ENCODE assay signal across 13 mouse cellular contexts in the genomic region with DNA sequence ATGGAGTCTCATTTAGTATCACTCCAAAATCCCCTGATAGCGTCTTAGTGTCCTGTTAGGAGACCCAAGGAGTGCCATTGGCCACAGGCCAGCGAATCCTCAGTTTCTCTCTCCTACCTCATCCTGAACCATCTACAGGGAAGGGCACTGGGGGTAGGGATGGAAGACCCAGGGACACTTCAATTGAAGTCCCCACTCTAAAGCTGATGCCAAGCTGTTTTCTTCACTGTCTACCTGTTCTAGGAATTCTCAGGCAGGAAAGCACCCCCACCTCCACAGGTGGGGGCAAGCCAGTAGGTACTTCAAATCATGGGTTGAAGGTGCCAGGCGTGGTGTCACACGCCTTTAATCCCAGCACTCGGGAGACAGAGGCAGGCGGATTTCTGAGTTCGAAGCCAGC.
"Had no signal": no experiment of that assay in that cellular context is flagged by ENCODE, and none has a peak within 500 bp of the region (broad histone marks: within the 10 kb centered on the region; RNA-seq: fewer than 3 reads in every experiment).

No protein-coding gene starts in this region.

- DNase-seq: gastrocnemius, adult 2 months; gastrocnemius, postnatal 10 days; gastrocnemius, postnatal 25 days; heart, adult 2 months; heart, postnatal 10 days; heart, postnatal 4 days; kidney, adult 18-20 months; kidney, adult 8-10 months; kidney, postnatal 10 days; kidney, postnatal 25 days; kidney, postnatal 4 days; liver; liver, embryonic 13.5 days had no signal
